Mouse (Mus musculus) midbrain, embryonic 10.5 days (tissue): ENCODE results near the gene Tbc1d12. TPM values are rescaled to one million over a fixed set of nuclear protein-coding genes. Genes with fewer than 3 reads are reported as not detected.
A peak's percentile ranks its signal among the peaks of the same experiment; 100 is the strongest.

Source experiments
- DNase-seq: peaks from one replicate; pipeline ENCODE4 v3.0.0-alpha.2; 2017; ENCODE audit warnings: low spot score
- H3K27ac ChIP-seq: fragments of 300-500 bp; sonication (generic); replicated peaks from 2 replicates; pipeline ENCODE4 v1.5.1; 2016; ENCODE audit warnings: mild to moderate bottlenecking
- H3K27me3 ChIP-seq: fragments of 300-500 bp; sonication (generic); 2 replicates; pipeline ENCODE4 v1.6.1; 2016; ENCODE audit warnings: low read depth, mild to moderate bottlenecking; ENCODE audit not compliant: poor library complexity, severe bottlenecking
- H3K36me3 ChIP-seq: fragments of 300-500 bp; sonication (generic); 2 replicates; pipeline ENCODE4 v1.6.1; 2016; ENCODE audit warnings: mild to moderate bottlenecking, moderate library complexity
- H3K4me1 ChIP-seq: fragments of 300-500 bp; sonication (generic); 2 replicates; pipeline ENCODE4 v1.6.1; 2016
- H3K4me3 ChIP-seq: fragments of 300-500 bp; sonication (generic); 2 replicates; pipeline ENCODE4 v1.5.1; 2016; ENCODE audit warnings: mild to moderate bottlenecking, moderate library complexity
- H3K9me3 ChIP-seq: fragments of 300-500 bp; sonication (generic); replicated peaks from 2 replicates; pipeline ENCODE4 v1.6.1; 2016; ENCODE audit warnings: mild to moderate bottlenecking
- WGBS: fragments of 180-500 bp; shearing (Covaris S2); methylation state at CpG from one replicate; pipeline ENCODE4 v1.1.7; 2016; 5-methylcytosine and 5-hydroxymethylcytosine counted together
- polyA plus RNA-seq: library from polyadenylated mRNA; unstranded; fragments of >200 nt; fragmentation: Nextera tagmentation; extraction: Ambion mirVana; gene quantifications from 2 replicates; pipeline ENCODE4 v1.2.1, GENCODE M21; 2016

Tbc1d12 gene
- polyA plus RNA-seq, 1 experiment from 2014 or later, result 2.1 TPM

- 79% methylated on average over 13 of the region's 13 CpGs for WGBS
Observed at GRCm38 (mm10) chr19:38929471-38930251, 93.3 kb downstream of the Tbc1d12 start.

GRCm38 (mm10) chr19:38930252-38930787 lies 93.9 kb downstream of the Tbc1d12 start:
- Histone ChIP-seq H3K36me3 (peaks cover 29% of the 10 kb centered on the region), H3K27ac (peak overlapping the region; percentile 98), H3K9me3 (no peaks in the 10 kb centered on the region), H3K4me3 (peak overlapping the region; percentile 89), H3K4me1 (peaks cover 18% of the 10 kb centered on the region), H3K27me3 (no peaks in the 10 kb centered on the region)
- peak; percentile 24 for DNase-seq
- WGBS, result 4% methylated on average over 23 of the region's 23 CpGs

More at GRCm38 (mm10) chr19:38929471-38930251, 93.3 kb downstream of the Tbc1d12 start:
- Histone ChIP-seq H3K9me3 (no peaks in the 10 kb centered on the region), H3K4me3 (peak overlapping the region; percentile 89), H3K4me1 (peaks cover 18% of the 10 kb centered on the region), H3K27ac (no peak overlapping the region), H3K36me3 (peaks cover 22% of the 10 kb centered on the region), H3K27me3 (no peaks in the 10 kb centered on the region)
- DNase-seq, result no peak

GRCm38 (mm10) chr19:38930788-38931565 lies 94.6 kb downstream of the Tbc1d12 start, which contains the start of gene Hells:
TSS of gene Hells (plus strand) at chr19:38930915.
- no peaks in the 10 kb centered on the region for H3K27me3 ChIP-seq
- H3K36me3 ChIP-seq, result peaks cover 36% of the 10 kb centered on the region
- WGBS, result under 1% methylated on average over 76 of the region's 76 CpGs
- H3K4me3 ChIP-seq, result peak within 1 kb of the TSS; percentile 89
- H3K4me1 ChIP-seq, result peaks cover 18% of the 10 kb centered on the region
- no peaks in the 10 kb centered on the region for H3K9me3 ChIP-seq
- peak within 1 kb of the TSS; percentile 98 for H3K27ac ChIP-seq
- peak; percentile 91 for DNase-seq

- Histone ChIP-seq H3K27me3 (no peaks in the 10 kb centered on the region), H3K9me3 (no peaks in the 10 kb centered on the region), H3K4me3 (peak overlapping the region; percentile 89), H3K36me3 (peaks cover 41% of the 10 kb centered on the region), H3K4me1 (peaks cover 18% of the 10 kb centered on the region), H3K27ac (peak overlapping the region; percentile 98)
- 3% methylated on average over 6 of the region's 6 CpGs for whole genome bisulfite sequencing
- no peak for DNase-seq
Observed at GRCm38 (mm10) chr19:38931566-38931890, 95.1 kb downstream of the Tbc1d12 start.

- H3K36me3 ChIP-seq, result peaks cover 97% of the 10 kb centered on the region
- WGBS, result 95% methylated on average over 2 of the region's 2 CpGs
- no peak overlapping the region for H3K27ac ChIP-seq
- H3K27me3 ChIP-seq, result no peaks in the 10 kb centered on the region
- no peak for DNase-seq
- no peaks in the 10 kb centered on the region for H3K4me1 ChIP-seq
- H3K4me3 ChIP-seq, result no peak overlapping the region
- H3K9me3 ChIP-seq, result no peaks in the 10 kb centered on the region
Observed at GRCm38 (mm10) chr19:38944590-38945307, 108.4 kb downstream of the Tbc1d12 start.

Other genes starting within 250 kb of the Tbc1d12 start
- gene Noc3l, start 17.3 kb upstream of the Tbc1d12 start, polyA plus RNA-seq, result 9.3 and 9.7 TPM in 2 replicates
- gene Hells, start 94.3 kb downstream of the Tbc1d12 start, polyA plus RNA-seq, result 87.0 and 102 TPM in 2 replicates
- gene Cyp2c55, start 170.4 kb downstream of the Tbc1d12 start, polyA plus RNA-seq, result 0.06 TPM in 1 of 2 replicates, not detected in the other
- not detected in 2 replicates for gene Cyp2c65, start 224.4 kb downstream of the Tbc1d12 start, polyA plus RNA-seq